Comparison of ENCODE assay signal across 12 mouse cellular contexts in the genomic region with DNA sequence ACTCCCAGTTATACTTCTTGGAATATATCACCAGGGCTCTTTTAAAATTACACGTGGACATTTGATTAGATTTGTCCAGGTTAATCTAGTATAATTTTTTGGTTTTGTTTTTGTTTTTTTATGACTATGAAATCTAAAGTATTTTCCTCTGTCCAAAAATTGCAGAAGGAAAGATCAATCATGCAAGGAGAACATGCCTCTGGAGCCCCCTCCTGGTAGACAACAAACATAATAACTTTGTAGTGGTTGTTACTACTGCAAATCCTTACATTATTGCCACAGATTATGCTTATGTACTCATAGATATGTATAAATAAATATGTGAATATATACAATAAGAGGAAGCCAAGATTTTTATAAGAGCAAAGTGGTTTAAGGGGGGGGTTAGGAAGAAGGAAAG.
DNase-seq lines count a peak whose midpoint lies in the region; ATAC-seq lines count a peak whose summit lies in the region.
"Had no signal": no experiment of that assay in that cellular context is flagged by ENCODE, and none has a peak within 500 bp of the region (broad histone marks: within the 10 kb centered on the region; RNA-seq: fewer than 3 reads in every experiment).

No protein-coding gene starts in this region.

- H3K4me2 ChIP-seq in forebrain, embryonic 14.5 days (ENCODE audit: low read length) = no peak overlapping the region
- H3K4me2 ChIP-seq in forebrain, embryonic 11.5 days (ENCODE audit: low read depth, low read length, severe bottlenecking) = no peak overlapping the region
- no peak overlapping the region for H3K4me2 ChIP-seq in kidney, embryonic 16.5 days (replicated peaks; ENCODE audit: low read depth, low read length)
- H3K4me2 ChIP-seq: heart, embryonic 13.5 days had no signal

- H3K4me1 ChIP-seq in forebrain, embryonic 14.5 days (ENCODE audit: control insufficient read depth, insufficient read depth, low read length) = no peaks in the 10 kb centered on the region
- no peaks in the 10 kb centered on the region for H3K4me1 ChIP-seq in forebrain, embryonic 11.5 days (replicated peaks; ENCODE audit: control insufficient read depth, insufficient read depth, low read length)
- no peaks in the 10 kb centered on the region for H3K4me1 ChIP-seq in kidney, embryonic 16.5 days (ENCODE audit: insufficient read depth, low read length)
- H3K4me1 ChIP-seq: heart, embryonic 13.5 days had no signal

- no peak overlapping the region for H3K27ac ChIP-seq in forebrain, embryonic 14.5 days (ENCODE audit: low read depth, low read length)
- no peak overlapping the region for H3K27ac ChIP-seq in forebrain, embryonic 11.5 days (ENCODE audit: low read depth, low read length)
- no peak overlapping the region for H3K27ac ChIP-seq in kidney, embryonic 16.5 days (ENCODE audit: low read length)
- H3K27ac ChIP-seq: heart, embryonic 13.5 days had no signal

- ATAC-seq in forebrain, embryonic 14.5 days = no peak
- no peak for ATAC-seq in forebrain, embryonic 11.5 days (replicated peaks; ENCODE audit: low FRiP score)
- no peak for ATAC-seq in kidney, embryonic 16.5 days (ENCODE audit: low FRiP score, low TSS enrichment)

- no peaks in the 10 kb centered on the region for H3K36me3 ChIP-seq in forebrain, embryonic 14.5 days (ENCODE audit: control insufficient read depth, insufficient read depth, low read length)
- H3K36me3 ChIP-seq in forebrain, embryonic 11.5 days (ENCODE audit: control insufficient read depth, insufficient read depth, low read length) = no peaks in the 10 kb centered on the region
- no peaks in the 10 kb centered on the region for H3K36me3 ChIP-seq in kidney, embryonic 16.5 days (ENCODE audit: insufficient read depth, low read length)
- H3K36me3 ChIP-seq: heart, embryonic 13.5 days had no signal

- DNase-seq in forebrain, embryonic 14.5 days (ENCODE audit: low spot score) = peak; percentile 20
- no peak for DNase-seq in forebrain, embryonic 11.5 days (ENCODE audit: low spot score)
- peak; percentile 33 for DNase-seq in kidney, postnatal 10 days
- peak; percentile 1 for DNase-seq in retina, adult 2 months (ENCODE audit: low read depth, low spot score)
- no peak for DNase-seq in retina, postnatal 1 day
- DNase-seq in neural tube, embryonic 10.5 days (ENCODE audit: extremely low spot score, low spot score) = no peak
- DNase-seq: gastrocnemius, postnatal 14 days; lung, postnatal 4 days; spleen, adult 18-20 months had no signal

- H3K9ac ChIP-seq in forebrain, embryonic 14.5 days (ENCODE audit: low read length) = no peak overlapping the region
- H3K9ac ChIP-seq in forebrain, embryonic 11.5 days (ENCODE audit: low read length) = no peak overlapping the region
- H3K9ac ChIP-seq in kidney, embryonic 16.5 days (replicated peaks; ENCODE audit: low read length) = no peak overlapping the region
- H3K9ac ChIP-seq: heart, embryonic 13.5 days had no signal

- H3K27me3 ChIP-seq in forebrain, embryonic 14.5 days (replicated peaks; ENCODE audit: control insufficient read depth, insufficient read depth, low read length) = no peaks in the 10 kb centered on the region
- no peaks in the 10 kb centered on the region for H3K27me3 ChIP-seq in forebrain, embryonic 11.5 days (ENCODE audit: control insufficient read depth, insufficient read depth, low read length)
- no peaks in the 10 kb centered on the region for H3K27me3 ChIP-seq in kidney, embryonic 16.5 days (ENCODE audit: insufficient read depth, low read length)
- H3K27me3 ChIP-seq: CH12.LX; heart, embryonic 13.5 days had no signal

- no peaks in the 10 kb centered on the region for H3K9me3 ChIP-seq in forebrain, embryonic 14.5 days (replicated peaks; ENCODE audit: control insufficient read depth, low read length)
- no peaks in the 10 kb centered on the region for H3K9me3 ChIP-seq in forebrain, embryonic 11.5 days (ENCODE audit: control insufficient read depth, low read length)
- H3K9me3 ChIP-seq in kidney, embryonic 16.5 days (ENCODE audit: low read length) = no peaks in the 10 kb centered on the region
- H3K9me3 ChIP-seq: heart, embryonic 13.5 days had no signal

- WGBS in forebrain, embryonic 14.5 days = 47% methylated on average over 1 of the region's 1 CpGs
- WGBS in forebrain, embryonic 11.5 days = 54% methylated on average over 1 of the region's 1 CpGs
- WGBS in kidney, embryonic 16.5 days = 55% methylated on average over 1 of the region's 1 CpGs

- H3K4me3 ChIP-seq in forebrain, embryonic 14.5 days (ENCODE audit: low read depth, low read length) = no peak overlapping the region
- H3K4me3 ChIP-seq in forebrain, embryonic 11.5 days (ENCODE audit: low read depth, low read length) = no peak overlapping the region
- H3K4me3 ChIP-seq in kidney, embryonic 16.5 days (ENCODE audit: low read length) = no peak overlapping the region
- H3K4me3 ChIP-seq: heart, embryonic 13.5 days had no signal

Comparison
In these comparisons a context has a peak if more than half of its experiments do, and no peak if none do; other contexts are left out.
1. DNase-seq: peak in forebrain, embryonic 14.5 days (single experiment), kidney, postnatal 10 days (single experiment) and retina, adult 2 months (single experiment); none in forebrain, embryonic 11.5 days (single experiment), retina, postnatal 1 day (single experiment) and neural tube, embryonic 10.5 days (single experiment).